Mouse (Mus musculus) E14TG2a.4 (cell line): ENCODE results near the gene Spata18.

ENCODE experiments used
- CTCF ChIP-seq: conservative IDR thresholded peaks from 2 replicates; pipeline ENCODE4 v1.5.1; 2014; ENCODE audit warnings: low read length
- NANOG ChIP-seq: IDR thresholded peaks from 2 replicates; pipeline ENCODE4 v1.6.1; 2014; ENCODE audit warnings: borderline replicate concordance, low read length, mixed read lengths
- POU5F1 ChIP-seq: IDR thresholded peaks from 2 replicates; pipeline ENCODE4 v1.6.1; 2014; ENCODE audit warnings: low read length, borderline replicate concordance

GRCm38 (mm10) chr5:73631001-73631558 is 20.1 kb upstream of the Spata18 start:
- TF ChIP-seq CTCF: no peak
- TF ChIP-seq POU5F1: no peak
- no peak for TF ChIP-seq NANOG
